Mouse (Mus musculus) forebrain, embryonic 14.5 days (tissue): ENCODE measurements around the gene 9830107B12Rik. TPM values are rescaled to one million over a fixed set of nuclear protein-coding genes. Genes with fewer than 3 reads are reported as not detected.

ENCODE experiments used
- ATAC-seq: fragments of 200-750 bp; cut with Nextera tagmentation; 2 replicates; pipeline ENCODE4 v1.8.0; 2017; ENCODE audit warnings: mild to moderate bottlenecking, moderate library complexity
- DNase-seq: peaks from one replicate; pipeline ENCODE4 v3.0.0-alpha.2; 2015; ENCODE audit warnings: low spot score
- H3K27ac ChIP-seq: fragments of 300-500 bp; sonication (generic); 2 replicates; pipeline ENCODE4 v1.5.1; 2014; ENCODE audit warnings: low read depth, mild to moderate bottlenecking, control low read depth, low read length, moderate library complexity
- H3K27me3 ChIP-seq: fragments of 300-500 bp; sonication (generic); replicated peaks from 2 replicates; pipeline ENCODE4 v1.6.1; 2014; ENCODE audit warnings: low read length, control low read depth, mixed read lengths; ENCODE audit not compliant: control insufficient read depth, insufficient read depth
- H3K36me3 ChIP-seq: fragments of 300-500 bp; sonication (generic); 2 replicates; pipeline ENCODE4 v1.6.1; 2014; ENCODE audit warnings: low read length, control low read depth; ENCODE audit not compliant: control insufficient read depth, insufficient read depth
- H3K4me1 ChIP-seq: fragments of 300-500 bp; sonication (generic); 2 replicates; pipeline ENCODE4 v1.6.1; 2014; ENCODE audit warnings: antibody characterized with exemption, low read length, control low read depth; ENCODE audit not compliant: control insufficient read depth, insufficient read depth
- H3K4me2 ChIP-seq: fragments of 300-500 bp; sonication (generic); 2 replicates; pipeline ENCODE4 v1.6.1; 2014; ENCODE audit warnings: mild to moderate bottlenecking, control low read depth, low read length
- H3K4me3 ChIP-seq: fragments of 300-500 bp; sonication (generic); 2 replicates; pipeline ENCODE4 v1.5.1; 2014; ENCODE audit warnings: low read depth, low read length, control low read depth
- H3K9ac ChIP-seq: fragments of 300-500 bp; sonication (generic); 2 replicates; pipeline ENCODE4 v1.6.1; 2014; ENCODE audit warnings: mild to moderate bottlenecking, low read length, control low read depth, moderate library complexity
- H3K9me3 ChIP-seq: fragments of 300-500 bp; sonication (generic); replicated peaks from 2 replicates; pipeline ENCODE4 v1.6.1; 2016; ENCODE audit warnings: low read length, control low read depth, mixed read lengths; ENCODE audit not compliant: control insufficient read depth
- WGBS: fragments of 180-500 bp; shearing (Covaris S2); extraction: QIAGEN DNeasy Blood & Tissue Kit; methylation state at CpG from one replicate; pipeline ENCODE4 v1.1.7; 2014; 5-methylcytosine and 5-hydroxymethylcytosine counted together
- polyA plus RNA-seq: library from polyadenylated mRNA; unstranded; fragments of >200 nt; fragmentation: Nextera tagmentation; extraction: Ambion mirVana; gene quantifications from 2 replicates; pipeline ENCODE4 v1.2.1, GENCODE M21; 2014

The 9830107B12Rik gene
- polyA plus RNA-seq, 1 experiment from 2014 or later: not detected

GRCm38 (mm10) chr17:48097011-48097742, 48.9 kb downstream of the 9830107B12Rik start:
- no peak overlapping the region for H3K27ac ChIP-seq
- H3K9ac ChIP-seq: peak overlapping the region; percentile 37; the same call in 1 of the 2 replicates
- no peaks in the 10 kb centered on the region for H3K36me3 ChIP-seq
- ATAC-seq (peak; percentile 24), DNase-seq (peak; percentile 73)
- under 1% methylated on average over 35 of the region's 41 CpGs for WGBS
- H3K9me3 ChIP-seq: no peaks in the 10 kb centered on the region
- peak overlapping the region; percentile 47 for H3K4me2 ChIP-seq
- peak overlapping the region; percentile 11; the same call in 1 of the 2 replicates for H3K4me3 ChIP-seq
- peaks cover 66% of the 10 kb centered on the region for H3K27me3 ChIP-seq
- peaks cover 30% of the 10 kb centered on the region for H3K4me1 ChIP-seq

- H3K36me3 ChIP-seq: no peaks in the 10 kb centered on the region
- WGBS: 4% methylated on average over 17 of the region's 17 CpGs
- ATAC-seq (no peak), DNase-seq (peak; percentile 18)
- H3K4me1 ChIP-seq: peaks cover 30% of the 10 kb centered on the region
- peaks cover 66% of the 10 kb centered on the region for H3K27me3 ChIP-seq
- H3K9ac ChIP-seq: no peak overlapping the region
- 0 out of 2 replicates have a peak overlapping the region, but pooled peaks have one; percentile 47 for H3K4me2 ChIP-seq
- no peaks in the 10 kb centered on the region for H3K9me3 ChIP-seq
- no peak overlapping the region for H3K27ac ChIP-seq
- peak overlapping the region; percentile 5; the same call in 1 of the 2 replicates for H3K4me3 ChIP-seq
Observed at GRCm38 (mm10) chr17:48096321-48096720, 49.7 kb downstream of the 9830107B12Rik start.

- under 1% methylated on average over 26 of the region's 26 CpGs for WGBS
- peak overlapping the region; percentile 8; the same call in 1 of the 2 replicates for H3K4me3 ChIP-seq
- peaks cover 66% of the 10 kb centered on the region for H3K27me3 ChIP-seq
- peak; percentile 69 for DNase-seq
- ATAC-seq: peak; percentile 18; the same call in 1 of the 2 replicates
- H3K9ac ChIP-seq: peak overlapping the region; percentile 41; the same call in 1 of the 2 replicates
- no peaks in the 10 kb centered on the region for H3K36me3 ChIP-seq
- peak overlapping the region; percentile 32; the same call in 1 of the 2 replicates for H3K4me2 ChIP-seq
- H3K9me3 ChIP-seq: no peaks in the 10 kb centered on the region
- peaks cover 30% of the 10 kb centered on the region for H3K4me1 ChIP-seq
- H3K27ac ChIP-seq: peak overlapping the region; percentile 9; the same call in 1 of the 2 replicates
Observed at GRCm38 (mm10) chr17:48095718-48096121, 50.3 kb downstream of the 9830107B12Rik start.

- Histone ChIP-seq H3K27me3 (peaks cover 63% of the 10 kb centered on the region), H3K36me3 (no peaks in the 10 kb centered on the region), H3K4me3 (peak overlapping the region; percentile 8; the same call in 1 of the 2 replicates), H3K9me3 (no peaks in the 10 kb centered on the region), H3K9ac (no peak overlapping the region; the same call in 1 of the 2 replicates), H3K27ac (peak overlapping the region; percentile 33; the same call in 1 of the 2 replicates), H3K4me2 (peak overlapping the region; percentile 32; the same call in 1 of the 2 replicates), H3K4me1 (peaks cover 30% of the 10 kb centered on the region)
- DNase-seq (no peak), ATAC-seq (no peak)
- WGBS: 7% methylated on average over 20 of the region's 20 CpGs
Observed at GRCm38 (mm10) chr17:48094820-48095680, 51.0 kb downstream of the 9830107B12Rik start.

GRCm38 (mm10) chr17:48093286-48093817, 52.7 kb downstream of the 9830107B12Rik start:
- peaks cover 28% of the 10 kb centered on the region for H3K4me1 ChIP-seq
- ATAC-seq: no peak
- WGBS: 69% methylated on average over 5 of the region's 5 CpGs

GRCm38 (mm10) chr17:48090305-48090704, 55.8 kb downstream of the 9830107B12Rik start:
- no peak for ATAC-seq
- H3K27ac ChIP-seq: no peak overlapping the region
- H3K36me3 ChIP-seq: no peaks in the 10 kb centered on the region
- H3K9ac ChIP-seq: no peak overlapping the region
- peaks cover 18% of the 10 kb centered on the region for H3K27me3 ChIP-seq
- no peak overlapping the region for H3K4me2 ChIP-seq
- no peaks in the 10 kb centered on the region for H3K9me3 ChIP-seq
- 72% methylated on average over 12 of the region's 12 CpGs for WGBS
- H3K4me1 ChIP-seq: peaks cover 5% of the 10 kb centered on the region; the same call in 1 of the 2 replicates
- DNase-seq: peak; percentile 14
- H3K4me3 ChIP-seq: no peak overlapping the region

More at GRCm38 (mm10) chr17:48093286-48093817, 52.7 kb downstream of the 9830107B12Rik start:
- Histone ChIP-seq H3K9me3 (no peaks in the 10 kb centered on the region), H3K4me3 (no peak overlapping the region), H3K27ac (no peak overlapping the region), H3K4me2 (no peak overlapping the region), H3K36me3 (no peaks in the 10 kb centered on the region), H3K9ac (no peak overlapping the region), H3K27me3 (peaks cover 47% of the 10 kb centered on the region)
- DNase-seq: no peak

- no peaks in the 10 kb centered on the region for H3K4me1 ChIP-seq
- ATAC-seq: no peak
- peaks cover 9% of the 10 kb centered on the region; the same call in 1 of the 2 replicates for H3K27me3 ChIP-seq
- H3K36me3 ChIP-seq: no peaks in the 10 kb centered on the region
- no peak overlapping the region for H3K4me2 ChIP-seq
- WGBS: 80% methylated on average over 2 of the region's 2 CpGs
- no peaks in the 10 kb centered on the region for H3K9me3 ChIP-seq
- H3K27ac ChIP-seq: no peak overlapping the region
- H3K4me3 ChIP-seq: no peak overlapping the region
- DNase-seq: no peak
- H3K9ac ChIP-seq: no peak overlapping the region
Observed at GRCm38 (mm10) chr17:48089446-48089845, 56.6 kb downstream of the 9830107B12Rik start.

- H3K4me1 ChIP-seq: no peaks in the 10 kb centered on the region
- H3K9ac ChIP-seq: no peak within 1 kb of the TSS
- no peaks in the 10 kb centered on the region for H3K36me3 ChIP-seq
- H3K4me3 ChIP-seq: no peak within 1 kb of the TSS
- no peak for ATAC-seq
- DNase-seq: no peak
- H3K4me2 ChIP-seq: no peak within 1 kb of the TSS
- peaks cover 5% of the 10 kb centered on the region; the same call in 1 of the 2 replicates for H3K27me3 ChIP-seq
- H3K27ac ChIP-seq: no peak within 1 kb of the TSS
- H3K9me3 ChIP-seq: no peaks in the 10 kb centered on the region
Observed at GRCm38 (mm10) chr17:48089019-48089418, 57.0 kb downstream of the 9830107B12Rik start, which contains the start of gene 1700067P10Rik. 1700067P10Rik (plus strand) TSS chr17:48089319.
